Mouse (Mus musculus) heart, postnatal 25 days (tissue): ENCODE measurements around the gene Gm49711. TPM values are rescaled to one million over a fixed set of nuclear protein-coding genes. Genes with fewer than 3 reads are reported as not detected.

ENCODE experiments used
- DNase-seq: peaks from one replicate; pipeline ENCODE4 v3.0.0; 2022; ENCODE audit warnings: low spot score
- intact Hi-C: fragments of 180-260 bp; cut with DNase I; formaldehyde crosslinking; loops from one replicate; pipeline ENCODE4 v1.15.1; 2025
- total RNA-seq, 2 experiments: library from RNA; stranded (reverse); gene quantifications; 2 replicates each; pipeline ENCODE4 v1.2.3; 2021

The Gm49711 gene
- total RNA-seq, 2 experiments from 2014 or later, result not detected

- intact Hi-C loops, result no loop called here
- DNase-seq, result no peak
Measured at GRCm38 (mm10) chr16:92115611-92116421, 57.7 kb downstream of the Gm49711 start.

GRCm38 (mm10) chr16:92117337-92118209 is 59.5 kb downstream of the Gm49711 start:
- intact Hi-C loops, result no loop called here
- DNase-seq, result no peak

- intact Hi-C loops, result no loop called here
- no peak for DNase-seq
Measured at GRCm38 (mm10) chr16:92119013-92119515, 60.9 kb downstream of the Gm49711 start.

GRCm38 (mm10) chr16:92120899-92121531 is 62.9 kb downstream of the Gm49711 start:
- intact Hi-C loops, result no loop called here
- no peak for DNase-seq

GRCm38 (mm10) chr16:92127226-92127625 is 69.1 kb downstream of the Gm49711 start:
- no peak for DNase-seq
- intact Hi-C loops, result no loop called here

- no peak for DNase-seq
- intact Hi-C loops, result no loop called here
Measured at GRCm38 (mm10) chr16:92127666-92128065, 69.5 kb downstream of the Gm49711 start.

GRCm38 (mm10) chr16:92129843-92130242 is 71.7 kb downstream of the Gm49711 start:
- intact Hi-C loops, result no loop called here

GRCm38 (mm10) chr16:92132511-92132910 is 74.4 kb downstream of the Gm49711 start:
- intact Hi-C loops, result no loop called here
- no peak for DNase-seq

More at GRCm38 (mm10) chr16:92129843-92130242, 71.7 kb downstream of the Gm49711 start:
- no peak for DNase-seq

GRCm38 (mm10) chr16:92134148-92134764 is 76.1 kb downstream of the Gm49711 start:
- DNase-seq, result no peak
- intact Hi-C loops, result no loop called here

- intact Hi-C loops, result no loop called here
Measured at GRCm38 (mm10) chr16:92136275-92136674, 78.2 kb downstream of the Gm49711 start.

GRCm38 (mm10) chr16:92139386-92140261 is 81.5 kb downstream of the Gm49711 start:
- intact Hi-C loops, result no loop called here
- DNase-seq, result no peak

More at GRCm38 (mm10) chr16:92136275-92136674, 78.2 kb downstream of the Gm49711 start:
- DNase-seq, result no peak

GRCm38 (mm10) chr16:92140328-92140727 is 82.2 kb downstream of the Gm49711 start:
- DNase-seq, result no peak
- intact Hi-C loops, result no loop called here

GRCm38 (mm10) chr16:92141021-92141420 is 82.9 kb downstream of the Gm49711 start:
- no peak for DNase-seq
- intact Hi-C loops, result no loop called here

- DNase-seq, result no peak
- intact Hi-C loops, result no loop called here
Measured at GRCm38 (mm10) chr16:92142426-92143012, 84.4 kb downstream of the Gm49711 start.

- intact Hi-C loops, result no loop called here
- no peak for DNase-seq
Measured at GRCm38 (mm10) chr16:92147631-92148366, 89.7 kb downstream of the Gm49711 start.

- intact Hi-C loops, result no loop called here
Measured at GRCm38 (mm10) chr16:92148367-92148728, 90.2 kb downstream of the Gm49711 start.

GRCm38 (mm10) chr16:92150975-92151374 is 92.9 kb downstream of the Gm49711 start:
- no peak for DNase-seq
- intact Hi-C loops, result no loop called here

More at GRCm38 (mm10) chr16:92148367-92148728, 90.2 kb downstream of the Gm49711 start:
- DNase-seq, result no peak

- intact Hi-C loops, result no loop called here
- no peak for DNase-seq
Measured at GRCm38 (mm10) chr16:92158021-92158455, 99.9 kb downstream of the Gm49711 start.
